Mouse (Mus musculus) right cerebral cortex, adult 2 months (tissue): Measurements from ENCODE around the gene 4930402H24Rik.

Experiments used
- DNase-seq, 2 experiments: peaks; one replicate each; pipeline ENCODE4 v3.0.0; 2021 to 2022; ENCODE audit warnings: low spot score in 2 of 2

The 4930402H24Rik gene

DNA sequence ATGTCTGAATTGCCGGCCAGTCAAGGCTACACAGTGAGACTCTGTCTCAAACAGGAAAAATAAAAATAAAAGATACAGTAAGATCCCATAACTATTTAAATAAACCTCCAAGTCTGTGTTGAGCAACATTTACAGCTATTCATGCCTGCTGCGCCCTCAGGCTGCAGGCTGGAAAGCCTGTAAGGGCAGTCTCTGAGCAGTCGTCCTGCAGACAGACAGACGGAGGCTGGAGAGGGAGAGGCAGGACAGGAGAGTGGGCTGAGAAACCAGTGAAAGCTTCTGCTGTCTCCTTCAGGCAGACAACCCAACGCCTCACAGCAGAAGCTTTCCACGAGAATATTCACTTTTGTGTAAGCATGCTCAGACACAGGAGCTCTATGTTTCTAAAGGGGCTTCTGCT, 92.5 kb downstream of the 4930402H24Rik start:
- no peak for DNase-seq

GRCm38 (mm10) chr2:130812487-130812886, 93.7 kb downstream of the 4930402H24Rik start:
- no peak for DNase-seq

- DNase-seq = no peak
Measured at GRCm38 (mm10) chr2:130805146-130805545, 101.1 kb downstream of the 4930402H24Rik start.

DNA sequence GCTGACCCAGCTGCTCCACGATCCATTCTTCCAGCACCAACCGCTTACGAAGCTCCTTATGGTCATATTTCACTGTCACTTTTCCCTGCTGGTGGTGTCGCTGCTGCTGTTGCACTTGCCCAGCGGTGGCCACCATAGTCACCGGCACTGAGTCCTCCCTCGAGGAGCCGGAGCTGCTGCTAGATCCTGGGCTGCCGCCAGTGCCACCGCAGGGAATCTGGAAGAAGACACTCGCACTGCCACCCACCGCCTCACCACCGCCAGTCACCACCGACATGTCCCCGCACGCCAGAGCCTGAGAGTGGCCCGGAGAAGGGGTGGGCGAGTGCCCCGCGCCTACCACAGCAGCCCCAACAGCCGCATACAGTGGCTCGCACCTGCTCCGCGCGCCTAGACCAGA, 102.5 kb downstream of the 4930402H24Rik start:
- peak in 1 of 2 experiments; percentile 25 for DNase-seq

- no peak for DNase-seq
Measured at GRCm38 (mm10) chr2:130795731-130796130, 110.5 kb downstream of the 4930402H24Rik start.

DNA sequence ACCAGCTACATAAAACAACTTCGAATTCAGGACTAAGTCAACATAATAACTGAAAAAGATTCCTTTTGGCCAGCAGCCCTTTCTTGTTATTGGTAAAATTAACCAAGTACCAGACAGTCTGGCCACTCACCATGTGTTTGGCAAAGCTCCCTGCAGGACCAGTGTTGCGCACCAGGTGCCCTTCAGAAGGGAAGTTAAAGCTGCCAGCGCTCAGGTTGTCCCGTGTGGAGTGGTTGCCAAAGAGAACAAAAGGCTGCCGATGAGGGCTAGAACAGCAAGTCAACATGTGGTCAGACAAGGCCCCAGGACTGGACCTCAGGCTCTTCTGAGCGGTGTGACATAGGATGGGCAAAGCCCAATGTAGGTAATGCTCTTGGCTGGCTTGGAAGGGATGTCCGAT, 114.5 kb downstream of the 4930402H24Rik start:
- no peak for DNase-seq

- no peak for DNase-seq
Measured at GRCm38 (mm10) chr2:130789642-130790041, 116.6 kb downstream of the 4930402H24Rik start.

- DNase-seq = peak; percentile 56 to 70
Measured at GRCm38 (mm10) chr2:130789039-130789438, 117.2 kb downstream of the 4930402H24Rik start.

DNA sequence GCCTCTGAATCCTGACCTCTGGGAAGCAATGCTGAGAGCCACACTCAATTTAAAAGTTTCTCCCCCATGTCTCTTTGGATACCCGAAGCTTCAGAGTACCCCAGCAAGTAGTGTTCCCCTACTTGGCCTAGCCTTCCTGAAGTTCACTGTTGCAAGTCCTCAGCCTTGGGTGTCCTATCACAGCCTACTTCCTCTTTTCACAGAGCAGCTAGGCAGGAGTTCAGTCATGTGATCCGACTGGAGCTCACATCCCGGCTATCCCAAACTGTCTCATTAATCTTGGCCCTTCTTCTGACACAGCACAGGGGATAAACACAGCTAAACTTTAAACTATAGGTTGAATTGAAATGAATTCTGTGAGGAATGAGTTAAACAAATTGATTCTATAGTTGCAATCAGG, 121.3 kb downstream of the 4930402H24Rik start:
- no peak for DNase-seq

- DNase-seq = no peak
Measured at GRCm38 (mm10) chr2:130780615-130781303, 125.4 kb downstream of the 4930402H24Rik start.

DNA sequence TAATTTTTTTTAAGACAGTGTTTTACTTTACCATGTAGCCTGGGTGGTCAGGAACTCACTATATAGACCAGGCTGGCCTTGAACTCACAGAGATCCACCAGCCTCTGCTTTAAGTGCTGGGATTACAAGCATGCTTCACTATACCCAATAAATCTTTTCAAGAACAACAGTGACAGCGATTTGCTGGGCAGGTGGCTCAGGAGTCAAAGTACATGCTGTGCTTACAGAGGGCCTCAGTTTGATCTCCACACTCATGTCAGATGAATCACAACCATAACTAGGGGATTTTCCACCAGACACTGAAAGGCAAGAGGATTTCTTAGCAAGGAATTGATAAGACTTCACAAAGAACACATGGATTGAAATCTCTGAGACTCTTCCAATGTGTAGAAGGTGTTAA, 126.3 kb downstream of the 4930402H24Rik start:
- no peak for DNase-seq

DNA sequence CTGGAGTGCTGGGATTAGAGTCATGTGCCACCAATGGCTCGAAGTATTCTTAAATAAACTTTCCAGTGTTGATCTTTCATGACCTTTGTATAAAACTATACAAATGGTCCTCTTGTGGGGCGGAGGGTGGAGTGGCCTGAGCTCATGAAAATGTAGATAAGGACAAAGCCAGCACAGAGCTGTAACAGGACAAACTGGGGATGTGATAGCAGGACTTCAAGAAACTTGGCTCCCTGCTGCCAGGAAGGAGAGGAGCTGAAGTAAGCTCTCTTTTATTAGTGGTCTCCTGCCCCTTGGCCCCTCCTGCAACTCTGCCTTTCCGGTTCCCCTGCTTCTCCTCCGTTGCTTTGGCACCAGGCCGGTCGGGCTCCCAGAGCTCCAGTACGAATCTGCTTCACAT, 129.6 kb downstream of the 4930402H24Rik start:
- DNase-seq = no peak

- DNase-seq = no peak
Measured at GRCm38 (mm10) chr2:130767483-130767882, 138.7 kb downstream of the 4930402H24Rik start.

GRCm38 (mm10) chr2:130765396-130765795, 140.8 kb downstream of the 4930402H24Rik start:
- no peak for DNase-seq

DNA sequence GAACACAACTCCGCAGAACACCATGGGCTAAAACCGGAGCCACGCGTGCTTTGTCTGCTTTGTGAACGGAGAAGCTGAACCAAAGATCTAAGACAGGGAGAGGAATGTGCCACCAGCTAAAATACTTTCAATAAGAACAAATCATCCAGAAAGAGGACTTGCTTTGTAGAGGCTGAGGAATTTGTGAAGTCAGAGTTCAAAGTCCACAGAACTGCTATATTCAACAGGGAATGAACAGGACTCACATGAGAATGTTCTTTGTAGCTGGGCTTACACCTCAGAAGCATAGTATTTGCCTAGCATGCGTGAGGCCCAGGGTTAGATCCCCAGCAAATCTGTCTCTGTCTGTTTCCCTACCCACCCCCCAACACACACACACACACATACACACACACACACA, 145.3 kb downstream of the 4930402H24Rik start:
- DNase-seq = no peak

DNA sequence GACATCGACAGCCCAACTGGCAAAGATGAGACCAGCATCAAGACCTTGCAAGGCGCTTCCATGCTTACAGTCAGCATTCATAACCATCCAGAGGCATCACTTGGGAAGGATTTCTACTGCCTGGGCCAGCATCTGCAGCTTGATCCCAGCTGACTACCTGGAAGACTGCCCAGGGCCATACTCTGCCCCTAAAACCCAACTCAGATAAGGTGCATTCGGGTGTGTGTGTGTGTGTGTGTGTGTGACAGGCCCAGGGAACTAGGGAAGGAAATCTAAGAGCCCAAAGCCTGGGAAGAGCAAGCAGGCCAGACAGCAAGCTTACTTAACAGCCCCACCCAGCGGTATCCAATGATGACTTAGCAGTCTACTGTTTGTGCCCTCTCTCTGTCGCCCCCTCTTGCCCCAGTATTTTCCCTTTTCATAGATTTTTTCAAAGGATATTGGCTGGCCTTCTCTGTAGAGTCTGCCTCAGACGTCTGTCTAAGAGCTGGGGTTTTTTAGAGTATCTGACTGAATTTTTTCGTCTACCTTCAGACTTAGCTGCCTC, 151.1 kb downstream of the 4930402H24Rik start:
- no peak for DNase-seq

GRCm38 (mm10) chr2:130754596-130754995, 151.6 kb downstream of the 4930402H24Rik start:
- no peak for DNase-seq

- no peak for DNase-seq
Measured at GRCm38 (mm10) chr2:130750449-130750848, 155.8 kb downstream of the 4930402H24Rik start.

DNA sequence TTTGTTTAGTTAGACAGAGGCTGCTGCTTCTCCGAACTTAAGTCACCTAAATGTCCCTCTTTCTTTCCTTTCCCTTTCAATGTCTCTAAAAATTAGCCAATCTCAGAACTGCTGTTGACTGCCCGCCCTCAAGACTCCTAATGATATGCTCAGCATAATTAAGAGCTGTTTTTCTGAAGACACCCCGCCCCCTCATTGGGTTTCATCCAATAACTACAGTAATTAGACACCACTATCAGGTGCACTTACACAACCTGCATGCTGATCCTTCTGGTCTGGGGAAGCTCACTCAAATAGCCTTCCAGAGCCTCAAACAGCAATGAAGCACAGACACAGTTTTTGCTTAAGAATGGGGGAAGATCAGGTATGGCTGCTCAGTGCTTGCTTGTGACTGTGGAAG, 156.5 kb downstream of the 4930402H24Rik start:
- no peak for DNase-seq

DNA sequence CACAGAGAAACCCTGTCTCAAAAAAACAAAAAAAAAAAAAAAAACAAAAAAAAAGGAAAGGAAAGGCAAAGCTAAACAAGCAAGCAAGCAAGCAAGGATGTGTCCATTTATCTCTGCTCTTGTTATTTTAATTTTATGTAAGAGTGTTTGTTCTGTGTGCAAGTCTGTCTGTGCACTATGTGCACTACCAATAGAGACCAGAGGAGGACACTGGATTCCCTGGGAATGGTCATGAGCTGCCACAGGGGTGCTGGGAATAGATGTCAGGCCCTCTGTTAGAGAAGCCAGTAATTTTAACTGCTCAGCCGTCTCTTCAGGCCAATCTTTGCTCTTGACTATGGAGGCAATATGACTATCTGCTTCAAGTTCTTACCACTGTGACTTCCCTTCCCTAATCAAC, 162.6 kb downstream of the 4930402H24Rik start:
- no peak for DNase-seq

- peak in 1 of 2 experiments; percentile 31 for DNase-seq
Measured at GRCm38 (mm10) chr2:130740096-130740495, 166.1 kb downstream of the 4930402H24Rik start.

DNA sequence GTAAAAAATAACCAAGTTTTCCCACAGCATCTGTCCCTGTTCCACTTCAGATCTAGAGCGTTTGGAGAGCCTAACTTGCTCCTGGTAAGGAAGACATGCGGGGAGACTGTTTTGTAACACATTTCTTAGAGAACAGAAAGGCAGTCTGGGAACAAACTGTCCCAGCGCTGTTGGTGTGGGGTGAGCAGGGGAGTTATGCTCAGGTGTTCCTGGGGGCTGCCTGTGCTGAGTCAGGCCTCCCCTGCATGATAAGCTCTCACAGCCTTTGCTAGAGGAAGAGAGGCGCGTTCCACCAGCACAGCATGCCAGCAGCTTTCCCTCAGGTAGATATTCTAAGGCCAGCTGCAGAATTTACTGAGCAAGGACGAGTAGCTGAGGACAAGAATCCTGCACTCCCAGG, 168.2 kb downstream of the 4930402H24Rik start:
- DNase-seq = peak in 1 of 2 experiments; percentile 37

GRCm38 (mm10) chr2:130735281-130735680, 170.9 kb downstream of the 4930402H24Rik start:
- no peak for DNase-seq

GRCm38 (mm10) chr2:130733444-130733843, 172.8 kb downstream of the 4930402H24Rik start:
- no peak for DNase-seq
